Mouse (Mus musculus) embryonic facial prominence, embryonic 11.5 days (tissue): ENCODE data around the gene Cog8. TPM values are rescaled to one million over a fixed set of nuclear protein-coding genes. Genes with fewer than 3 reads are reported as not detected.

Experiments used
- ATAC-seq: fragments of 200-750 bp; cut with Nextera tagmentation; replicated peaks from 2 replicates; pipeline ENCODE4 v1.8.0; 2017; ENCODE audit warnings: low read depth; ENCODE audit not compliant: insufficient number of reproducible peaks, low FRiP score, low TSS enrichment
- DNase-seq: peaks from one replicate; pipeline ENCODE4 v3.0.0-alpha.2; 2015; ENCODE audit warnings: low spot score
- H3K27ac ChIP-seq: fragments of 300-500 bp; sonication (generic); replicated peaks from 2 replicates; pipeline ENCODE4 v1.5.1; 2014; ENCODE audit warnings: mild to moderate bottlenecking, low read depth, low read length, control low read depth
- H3K27me3 ChIP-seq: fragments of 300-500 bp; sonication (generic); 2 replicates; pipeline ENCODE4 v1.6.1; 2014; ENCODE audit warnings: mild to moderate bottlenecking, low read length, moderate library complexity, mixed read lengths; ENCODE audit not compliant: control insufficient read depth, insufficient read depth
- H3K36me3 ChIP-seq: fragments of 300-500 bp; sonication (generic); replicated peaks from 2 replicates; pipeline ENCODE4 v1.6.1; 2014; ENCODE audit warnings: low read depth, mild to moderate bottlenecking, low read length, moderate library complexity, mixed read lengths; ENCODE audit not compliant: control insufficient read depth, insufficient read depth
- H3K4me1 ChIP-seq: fragments of 300-500 bp; sonication (generic); 2 replicates; pipeline ENCODE4 v1.6.1; 2014; ENCODE audit warnings: low read length, mixed read lengths; ENCODE audit not compliant: control insufficient read depth, insufficient read depth
- H3K4me2 ChIP-seq: fragments of 300-500 bp; sonication (generic); 2 replicates; pipeline ENCODE4 v1.6.1; 2014; ENCODE audit warnings: low read depth, mild to moderate bottlenecking, control low read depth, low read length, moderate library complexity
- H3K4me3 ChIP-seq: fragments of 300-500 bp; sonication (generic); 2 replicates; pipeline ENCODE4 v1.5.1; 2014; ENCODE audit warnings: low read depth, low read length, control low read depth
- H3K9ac ChIP-seq: fragments of 300-500 bp; sonication (generic); replicated peaks from 2 replicates; pipeline ENCODE4 v1.6.1; 2014; ENCODE audit warnings: mild to moderate bottlenecking, control low read depth, low read length
- H3K9me3 ChIP-seq: fragments of 300-500 bp; sonication (generic); replicated peaks from 2 replicates; pipeline ENCODE4 v1.6.1; 2016; ENCODE audit warnings: mild to moderate bottlenecking, low read length, inconsistent platforms, mixed read lengths; ENCODE audit not compliant: control insufficient read depth
- WGBS: fragments of 180-500 bp; shearing (Covaris S2); extraction: QIAGEN DNeasy Blood & Tissue Kit; methylation state at CpG from one replicate; pipeline ENCODE4 v1.1.7; 2014; 5-methylcytosine and 5-hydroxymethylcytosine counted together
- polyA plus RNA-seq: library from polyadenylated mRNA; unstranded; fragments of >200 nt; fragmentation: Nextera tagmentation; extraction: Ambion mirVana; gene quantifications from 2 replicates; pipeline ENCODE4 v1.2.1, GENCODE M21; 2014

The Cog8 gene
- polyA plus RNA-seq: 42.0 and 44.9 TPM in 2 replicates

DNA sequence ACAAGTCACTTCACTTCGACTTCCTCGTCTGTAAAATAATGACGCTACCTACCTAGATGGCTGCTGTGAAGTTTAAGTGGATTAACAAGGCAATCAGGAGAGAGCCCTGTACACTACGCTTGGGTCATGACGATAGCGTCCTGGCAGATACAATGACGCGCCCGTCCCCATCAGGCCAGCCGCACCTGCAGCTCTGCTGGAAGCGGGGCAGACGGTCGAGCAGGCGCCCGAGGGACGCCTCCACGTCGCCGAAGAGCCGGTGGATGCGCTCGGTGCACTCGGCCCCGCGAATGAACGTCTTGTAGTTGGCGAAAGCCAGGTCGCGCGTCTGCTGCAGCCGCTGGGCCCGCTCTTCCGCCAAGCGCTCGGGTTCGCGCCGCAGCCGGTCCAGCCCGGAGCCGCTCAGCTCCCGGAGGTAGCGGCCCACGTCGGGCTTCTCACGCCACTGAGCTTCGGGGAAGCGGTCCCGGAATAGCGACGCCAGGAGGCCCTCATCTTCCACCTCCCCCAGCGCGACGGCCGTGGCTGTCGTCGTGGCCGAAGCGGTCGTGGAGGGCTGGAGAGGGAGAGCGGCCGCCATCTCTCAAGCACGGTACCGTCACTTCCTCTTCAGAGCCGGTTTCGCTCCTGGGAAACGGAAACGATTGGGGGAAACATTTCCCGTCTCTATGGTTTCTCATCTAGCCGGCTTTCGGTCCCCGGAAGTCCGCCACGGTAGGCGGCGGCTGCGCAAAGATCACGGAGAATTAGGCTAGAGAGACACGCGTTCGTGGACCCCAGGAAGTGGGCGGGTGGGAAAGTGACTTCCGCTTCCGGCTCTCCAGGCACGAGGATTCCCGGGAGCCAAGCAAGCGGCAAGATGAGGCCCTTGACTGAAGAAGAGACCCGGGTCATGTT lies at the start of gene Cog8, which contains the start of gene Nip7:
Cog8 (minus strand) TSS at position 614 of the 897 bp plus-strand sequence.
Nip7 (plus strand) TSS at position 802 of the 897 bp plus-strand sequence.
- peak within 1 kb of the TSS; percentile 99 for H3K4me3 ChIP-seq
- H3K27me3 ChIP-seq: no peaks in the 10 kb centered on the region
- WGBS: under 1% methylated on average over 88 of the region's 88 CpGs
- ATAC-seq: peak; percentile 88
- H3K9ac ChIP-seq: peak within 1 kb of the TSS; percentile 88
- H3K4me2 ChIP-seq: peak within 1 kb of the TSS; percentile 83
- peak; percentile 99 for DNase-seq
- H3K4me1 ChIP-seq: no peaks in the 10 kb centered on the region; the same call in 1 of the 2 replicates
- peaks cover 6% of the 10 kb centered on the region for H3K36me3 ChIP-seq
- H3K9me3 ChIP-seq: no peaks in the 10 kb centered on the region
- H3K27ac ChIP-seq: peak within 1 kb of the TSS; percentile 62

DNA sequence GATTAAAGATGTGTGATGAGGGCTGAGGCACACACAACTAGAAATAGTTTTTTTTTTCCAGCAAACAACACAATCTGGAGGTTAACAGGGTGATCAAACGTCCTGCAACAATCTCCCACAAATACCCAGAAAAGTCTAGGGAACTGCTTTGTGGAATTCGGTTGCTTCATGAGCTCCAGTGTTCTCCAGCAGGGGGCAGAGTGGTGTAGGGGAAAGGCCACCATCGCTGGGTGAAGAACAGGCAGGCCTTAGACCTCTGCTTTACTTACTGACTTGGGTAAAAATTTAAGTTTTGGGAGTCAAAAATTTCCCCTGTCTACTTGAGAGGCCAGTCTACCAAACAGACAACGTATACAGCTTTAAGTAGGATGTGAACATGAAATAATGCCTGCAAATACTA lies 48.1 kb upstream of the Cog8 start:
- H3K4me2 ChIP-seq: no peak overlapping the region
- no peaks in the 10 kb centered on the region for H3K4me1 ChIP-seq
- no peaks in the 10 kb centered on the region for H3K27me3 ChIP-seq
- WGBS: 7% methylated on average over 4 of the region's 4 CpGs
- no peaks in the 10 kb centered on the region for H3K36me3 ChIP-seq
- no peaks in the 10 kb centered on the region for H3K9me3 ChIP-seq
- H3K27ac ChIP-seq: no peak overlapping the region
- no peak overlapping the region for H3K4me3 ChIP-seq
- ATAC-seq (no peak), DNase-seq (peak; percentile 88)
- no peak overlapping the region for H3K9ac ChIP-seq

DNA sequence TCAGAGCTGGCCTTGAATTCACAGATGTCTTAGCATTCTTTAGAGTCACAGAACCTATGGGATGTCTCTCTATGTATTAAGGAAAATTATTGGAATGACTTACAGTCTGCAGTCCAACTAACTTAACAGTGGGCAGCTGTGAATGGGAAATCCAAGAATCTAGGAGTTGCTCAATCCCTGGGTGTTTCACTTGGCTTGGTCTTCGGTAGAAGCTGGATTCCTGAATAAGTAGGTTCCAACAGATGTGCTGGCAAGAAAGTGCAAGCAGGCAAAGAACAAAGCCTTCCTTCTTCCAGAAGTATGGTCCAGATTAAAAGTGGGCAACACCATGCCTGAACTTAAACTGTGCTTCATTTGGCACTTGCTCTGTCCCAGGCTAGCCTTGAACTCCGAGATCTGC lies 44.1 kb upstream of the Cog8 start:
- H3K27ac ChIP-seq: no peak overlapping the region
- no peaks in the 10 kb centered on the region for H3K9me3 ChIP-seq
- WGBS: 92% methylated on average over 2 of the region's 2 CpGs
- no peaks in the 10 kb centered on the region for H3K36me3 ChIP-seq
- H3K4me1 ChIP-seq: no peaks in the 10 kb centered on the region
- no peak for DNase-seq
- ATAC-seq: no peak
- no peak overlapping the region for H3K4me3 ChIP-seq
- H3K4me2 ChIP-seq: no peak overlapping the region
- H3K27me3 ChIP-seq: no peaks in the 10 kb centered on the region
- no peak overlapping the region for H3K9ac ChIP-seq

DNA sequence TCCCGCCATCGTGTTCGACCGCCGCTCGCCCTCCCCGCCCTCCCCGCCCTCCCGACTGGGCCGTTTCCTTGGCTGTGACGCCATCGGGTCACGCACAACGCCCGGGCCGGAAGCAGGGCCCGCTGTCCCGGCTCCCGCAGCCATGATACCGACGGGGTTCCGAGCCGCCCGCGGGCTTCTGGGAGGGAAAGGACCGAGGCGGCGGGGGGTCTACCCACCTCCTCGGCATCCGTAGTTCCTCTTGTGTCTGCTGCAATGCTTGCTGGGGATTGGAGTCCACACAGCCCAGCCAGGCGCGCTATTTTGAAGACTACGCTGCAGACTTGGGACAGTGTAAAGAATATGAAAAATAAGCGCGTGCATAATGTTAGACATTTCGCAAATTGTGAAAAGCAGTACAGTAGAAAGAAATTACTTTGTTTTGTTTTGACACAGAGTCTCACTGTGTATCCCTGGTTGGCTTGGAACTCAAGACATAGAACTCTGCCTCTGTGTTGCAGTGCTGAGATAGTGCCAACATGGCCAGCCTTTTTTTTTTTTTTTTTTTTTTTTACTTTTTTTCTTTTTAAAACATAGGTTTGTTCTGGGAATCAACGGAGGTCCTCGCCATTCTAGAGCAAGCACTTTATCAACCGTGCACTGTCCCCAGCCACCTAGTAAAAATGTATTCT lies 40.0 kb upstream of the Cog8 start, which contains the start of gene Terf2:
Terf2 (minus strand) TSS at position 182 of the 671 bp plus-strand sequence.
- Histone ChIP-seq H3K4me3 (peak within 1 kb of the TSS; percentile 76), H3K27me3 (no peaks in the 10 kb centered on the region), H3K9ac (peak within 1 kb of the TSS; percentile 88), H3K9me3 (no peaks in the 10 kb centered on the region), H3K36me3 (no peaks in the 10 kb centered on the region), H3K27ac (peak within 1 kb of the TSS; percentile 81), H3K4me2 (peak within 1 kb of the TSS; percentile 56), H3K4me1 (no peaks in the 10 kb centered on the region)
- peak; percentile 93 for ATAC-seq
- 4% methylated on average over 37 of the region's 39 CpGs for WGBS
- DNase-seq: peak; percentile 98

DNA sequence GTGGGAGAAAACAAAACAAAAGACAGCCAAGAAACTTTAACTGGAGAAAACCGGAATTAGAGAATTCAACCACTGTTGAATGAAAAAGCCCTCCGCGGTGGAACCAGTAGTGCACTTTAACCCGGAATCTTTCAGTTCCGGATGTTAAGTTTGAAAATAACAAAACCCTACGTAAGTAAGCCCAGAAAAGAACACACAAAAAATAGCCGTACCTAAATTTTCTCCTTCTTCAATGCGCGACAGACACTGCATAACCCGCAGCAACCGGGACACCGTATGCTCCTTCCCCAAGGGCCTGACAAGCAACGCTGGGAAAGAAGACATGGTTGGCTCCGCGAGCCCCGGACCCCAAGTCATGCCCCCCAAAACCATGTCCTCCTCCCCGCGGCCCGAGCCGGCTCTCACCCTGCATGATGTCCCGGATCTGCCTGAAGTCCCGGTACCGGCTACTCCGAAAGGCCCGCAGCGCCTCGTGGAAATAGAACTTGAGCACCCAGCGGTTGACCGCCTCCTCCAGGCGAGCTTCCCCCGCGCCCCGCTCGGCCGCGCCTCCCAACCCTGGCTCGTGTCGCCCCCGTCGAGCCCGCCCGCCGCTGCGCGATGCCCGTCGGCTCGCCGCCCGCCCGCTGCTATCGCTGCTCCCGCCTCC lies 39.4 kb upstream of the Cog8 start:
- H3K27me3 ChIP-seq: no peaks in the 10 kb centered on the region
- ATAC-seq (peak; percentile 71), DNase-seq (peak; percentile 55)
- no peaks in the 10 kb centered on the region for H3K9me3 ChIP-seq
- H3K4me1 ChIP-seq: no peaks in the 10 kb centered on the region
- WGBS: under 1% methylated on average over 50 of the region's 53 CpGs
- peak overlapping the region; percentile 81 for H3K27ac ChIP-seq
- peak overlapping the region; percentile 56 for H3K4me2 ChIP-seq
- H3K9ac ChIP-seq: peak overlapping the region; percentile 88
- peak overlapping the region; percentile 76 for H3K4me3 ChIP-seq
- no peaks in the 10 kb centered on the region for H3K36me3 ChIP-seq

DNA sequence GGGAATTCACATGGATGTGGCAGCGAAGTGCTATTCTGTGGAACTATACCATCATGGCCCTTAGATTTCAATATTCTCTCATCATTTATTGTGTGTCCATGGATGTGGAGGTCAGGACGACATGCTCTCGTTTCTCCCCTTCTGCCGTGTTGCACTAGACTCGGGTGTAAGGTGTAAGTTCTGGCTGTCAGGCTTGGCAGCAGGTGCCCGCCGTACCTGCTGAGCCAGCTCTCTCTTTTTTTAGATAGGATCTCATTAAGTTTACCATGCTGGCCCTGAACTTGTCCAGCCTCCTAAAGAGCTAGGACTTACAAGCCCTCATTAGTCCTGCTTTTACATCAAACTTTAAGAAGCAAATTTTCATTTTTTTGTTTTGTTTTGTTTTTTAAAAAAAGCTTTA lies 34.0 kb upstream of the Cog8 start:
- no peak overlapping the region for H3K27ac ChIP-seq
- DNase-seq: no peak
- no peak overlapping the region for H3K4me2 ChIP-seq
- H3K36me3 ChIP-seq: peaks cover 5% of the 10 kb centered on the region
- no peak overlapping the region for H3K4me3 ChIP-seq
- no peaks in the 10 kb centered on the region for H3K27me3 ChIP-seq
- no peak for ATAC-seq
- H3K9me3 ChIP-seq: no peaks in the 10 kb centered on the region
- H3K4me1 ChIP-seq: no peaks in the 10 kb centered on the region
- H3K9ac ChIP-seq: no peak overlapping the region
- 93% methylated on average over 7 of the region's 7 CpGs for WGBS

DNA sequence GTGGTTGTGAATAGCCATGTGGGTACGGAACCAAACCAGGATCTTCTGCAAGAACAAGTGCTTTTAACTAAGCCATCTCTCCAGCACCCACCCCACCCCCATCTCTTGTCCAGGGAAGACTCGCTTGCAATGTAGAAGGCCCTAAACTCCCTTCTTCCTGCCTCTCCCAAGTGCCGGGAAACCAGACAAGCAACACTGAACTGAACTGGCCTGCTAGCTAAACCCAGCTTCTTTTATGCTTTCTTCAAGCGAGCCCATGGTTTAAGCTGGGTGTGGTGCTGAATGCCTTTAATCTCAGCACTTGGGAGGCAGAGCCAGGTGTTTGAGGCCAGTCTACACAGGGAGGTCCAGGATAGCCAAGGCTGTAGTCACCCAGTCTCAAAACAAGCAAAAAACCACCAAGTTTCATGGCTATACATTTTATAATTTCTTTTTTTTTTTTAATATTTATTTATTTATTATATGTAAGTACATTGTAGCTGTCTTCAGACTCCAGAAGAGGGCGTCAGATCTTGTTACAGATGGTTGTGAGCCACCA lies 32.1 kb upstream of the Cog8 start:
- Histone ChIP-seq H3K9me3 (no peaks in the 10 kb centered on the region), H3K9ac (no peak overlapping the region), H3K4me2 (no peak overlapping the region), H3K27me3 (no peaks in the 10 kb centered on the region), H3K4me3 (no peak overlapping the region), H3K4me1 (no peaks in the 10 kb centered on the region), H3K27ac (no peak overlapping the region), H3K36me3 (peaks cover 9% of the 10 kb centered on the region)
- WGBS: 95% methylated on average over 5 of the region's 5 CpGs
- DNase-seq (no peak), ATAC-seq (no peak)
